Mouse (Mus musculus) heart, embryonic 10.5 days (tissue): ENCODE data around the gene Mcm2. TPM values are rescaled to one million over a fixed set of nuclear protein-coding genes. Genes with fewer than 3 reads are reported as not detected.

Experiments
- DNase-seq: peaks from one replicate; pipeline ENCODE4 v3.0.0-alpha.2; 2017; ENCODE audit warnings: low spot score
- H3K27ac ChIP-seq: fragments of 300-500 bp; sonication (generic); 2 replicates; pipeline ENCODE4 v1.5.1; 2016; ENCODE audit warnings: mild to moderate bottlenecking
- H3K27me3 ChIP-seq: fragments of 300-500 bp; sonication (generic); 2 replicates; pipeline ENCODE4 v1.6.1; 2016; ENCODE audit warnings: mild to moderate bottlenecking; ENCODE audit not compliant: poor library complexity, insufficient read depth, severe bottlenecking
- H3K36me3 ChIP-seq: fragments of 300-500 bp; sonication (generic); 2 replicates; pipeline ENCODE4 v1.6.1; 2016; ENCODE audit warnings: mild to moderate bottlenecking, moderate library complexity
- H3K4me1 ChIP-seq: fragments of 300-500 bp; sonication (generic); 2 replicates; pipeline ENCODE4 v1.6.1; 2016; ENCODE audit warnings: mild to moderate bottlenecking
- H3K4me3 ChIP-seq: fragments of 300-500 bp; sonication (generic); 2 replicates; pipeline ENCODE4 v1.5.1; 2016; ENCODE audit warnings: mild to moderate bottlenecking, moderate library complexity
- H3K9me3 ChIP-seq: fragments of 300-500 bp; sonication (generic); 2 replicates; pipeline ENCODE4 v1.6.1; 2016; ENCODE audit warnings: mild to moderate bottlenecking, moderate library complexity
- WGBS: fragments of 180-500 bp; shearing (Covaris S2); methylation state at CpG from one replicate; pipeline ENCODE4 v1.1.7; 2016; 5-methylcytosine and 5-hydroxymethylcytosine counted together
- polyA plus RNA-seq: library from polyadenylated mRNA; unstranded; fragments of >200 nt; fragmentation: Nextera tagmentation; extraction: Ambion mirVana; gene quantifications from 2 replicates; pipeline ENCODE4 v1.2.1, GENCODE M21; 2016

Gene Mcm2
- 184 TPM in 2 replicates for polyA plus RNA-seq

- DNase-seq: peak; percentile 99
- 0% methylated on average over 33 of the region's 33 CpGs for WGBS
- Histone ChIP-seq H3K9me3 (no peaks in the 10 kb centered on the region), H3K36me3 (peaks cover 37% of the 10 kb centered on the region), H3K4me3 (peak within 1 kb of the TSS; percentile 87), H3K4me1 (peaks cover 42% of the 10 kb centered on the region), H3K27ac (peak within 1 kb of the TSS; percentile 98), H3K27me3 (no peaks in the 10 kb centered on the region)
These were observed at the start of gene Mcm2 for GRCm38 (mm10) chr6:88898534-88899048. Mcm2 (minus strand) TSS chr6:88898780.

GRCm38 (mm10) chr6:88947771-88948170, 49.2 kb upstream of the Mcm2 start:
- Histone ChIP-seq H3K9me3 (no peaks in the 10 kb centered on the region), H3K27me3 (no peaks in the 10 kb centered on the region), H3K36me3 (no peaks in the 10 kb centered on the region), H3K4me1 (peaks cover 9% of the 10 kb centered on the region), H3K27ac (no peak overlapping the region), H3K4me3 (no peak overlapping the region)
- DNase-seq: no peak

GRCm38 (mm10) chr6:88946442-88946841, 47.9 kb upstream of the Mcm2 start:
- DNase-seq: no peak
- H3K4me1 ChIP-seq: peaks cover 22% of the 10 kb centered on the region
- H3K27me3 ChIP-seq: no peaks in the 10 kb centered on the region
- no peaks in the 10 kb centered on the region for H3K9me3 ChIP-seq
- 83% methylated on average over 6 of the region's 6 CpGs for WGBS
- no peak overlapping the region for H3K4me3 ChIP-seq
- H3K27ac ChIP-seq: no peak overlapping the region
- no peaks in the 10 kb centered on the region for H3K36me3 ChIP-seq

GRCm38 (mm10) chr6:88943666-88944065, 45.1 kb upstream of the Mcm2 start:
- Histone ChIP-seq H3K4me1 (peaks cover 50% of the 10 kb centered on the region), H3K9me3 (no peaks in the 10 kb centered on the region), H3K27ac (no peak overlapping the region), H3K36me3 (no peaks in the 10 kb centered on the region), H3K4me3 (no peak overlapping the region), H3K27me3 (no peaks in the 10 kb centered on the region)
- DNase-seq: no peak
- WGBS: 74% methylated on average over 6 of the region's 6 CpGs

GRCm38 (mm10) chr6:88942595-88942994, 44.0 kb upstream of the Mcm2 start:
- peak overlapping the region; percentile 85 for H3K27ac ChIP-seq

GRCm38 (mm10) chr6:88941628-88942027, 43.0 kb upstream of the Mcm2 start:
- H3K36me3 ChIP-seq: no peaks in the 10 kb centered on the region
- peak overlapping the region; percentile 85 for H3K27ac ChIP-seq
- peak; percentile 82 for DNase-seq
- no peaks in the 10 kb centered on the region for H3K27me3 ChIP-seq
- 39% methylated on average over 4 of the region's 4 CpGs for WGBS
- H3K9me3 ChIP-seq: no peaks in the 10 kb centered on the region
- H3K4me1 ChIP-seq: peaks cover 71% of the 10 kb centered on the region
- peak overlapping the region; percentile 15 for H3K4me3 ChIP-seq

More at GRCm38 (mm10) chr6:88942595-88942994, 44.0 kb upstream of the Mcm2 start:
- H3K4me1 ChIP-seq: peaks cover 61% of the 10 kb centered on the region
- no peaks in the 10 kb centered on the region for H3K9me3 ChIP-seq
- H3K27me3 ChIP-seq: no peaks in the 10 kb centered on the region
- no peak overlapping the region for H3K4me3 ChIP-seq
- 63% methylated on average over 8 of the region's 8 CpGs for WGBS
- H3K36me3 ChIP-seq: no peaks in the 10 kb centered on the region
- DNase-seq: no peak

- no peak for DNase-seq
- Histone ChIP-seq H3K4me1 (peaks cover 80% of the 10 kb centered on the region), H3K27me3 (no peaks in the 10 kb centered on the region), H3K27ac (peak overlapping the region; percentile 85), H3K4me3 (no peak overlapping the region), H3K36me3 (no peaks in the 10 kb centered on the region), H3K9me3 (no peaks in the 10 kb centered on the region)
- 75% methylated on average over 9 of the region's 9 CpGs for WGBS
These were observed 41.7 kb upstream of the Mcm2 start for GRCm38 (mm10) chr6:88940090-88940916.

- Histone ChIP-seq H3K27me3 (peaks cover 8% of the 10 kb centered on the region), H3K9me3 (no peaks in the 10 kb centered on the region), H3K27ac (peak overlapping the region; percentile 85), H3K4me3 (0 out of 2 replicates have a peak overlapping the region, but pooled peaks have one; percentile 12), H3K4me1 (peaks cover 88% of the 10 kb centered on the region), H3K36me3 (no peaks in the 10 kb centered on the region)
- WGBS: 49% methylated on average over 12 of the region's 12 CpGs
- peak; percentile 72 for DNase-seq
These were observed 40.9 kb upstream of the Mcm2 start for GRCm38 (mm10) chr6:88939281-88940089.

- Histone ChIP-seq H3K27ac (peak overlapping the region; percentile 85), H3K4me3 (no peak overlapping the region), H3K4me1 (peaks cover 89% of the 10 kb centered on the region), H3K27me3 (peaks cover 14% of the 10 kb centered on the region), H3K9me3 (no peaks in the 10 kb centered on the region), H3K36me3 (no peaks in the 10 kb centered on the region)
- DNase-seq: no peak
- WGBS: 47% methylated on average over 5 of the region's 5 CpGs
These were observed 40.1 kb upstream of the Mcm2 start for GRCm38 (mm10) chr6:88938664-88939055.

GRCm38 (mm10) chr6:88937971-88938663, 39.5 kb upstream of the Mcm2 start:
- no peak for DNase-seq
- H3K9me3 ChIP-seq: no peaks in the 10 kb centered on the region
- H3K36me3 ChIP-seq: no peaks in the 10 kb centered on the region
- 30% methylated on average over 4 of the region's 4 CpGs for WGBS
- H3K27ac ChIP-seq: peak overlapping the region; percentile 85
- H3K4me3 ChIP-seq: no peak overlapping the region
- H3K27me3 ChIP-seq: peaks cover 20% of the 10 kb centered on the region
- H3K4me1 ChIP-seq: peaks cover 92% of the 10 kb centered on the region

- WGBS: 30% methylated on average over 4 of the region's 4 CpGs
- H3K27me3 ChIP-seq: peaks cover 28% of the 10 kb centered on the region
- H3K36me3 ChIP-seq: no peaks in the 10 kb centered on the region
- no peak for DNase-seq
- no peak overlapping the region for H3K27ac ChIP-seq
- no peak overlapping the region for H3K4me3 ChIP-seq
- H3K9me3 ChIP-seq: no peaks in the 10 kb centered on the region
- peaks cover 87% of the 10 kb centered on the region for H3K4me1 ChIP-seq
These were observed 38.6 kb upstream of the Mcm2 start for GRCm38 (mm10) chr6:88937214-88937549.

GRCm38 (mm10) chr6:88936342-88937213, 38.0 kb upstream of the Mcm2 start:
- H3K36me3 ChIP-seq: no peaks in the 10 kb centered on the region
- peaks cover 81% of the 10 kb centered on the region for H3K4me1 ChIP-seq
- 59% methylated on average over 13 of the region's 13 CpGs for WGBS
- DNase-seq: no peak
- H3K27me3 ChIP-seq: peaks cover 28% of the 10 kb centered on the region
- H3K27ac ChIP-seq: no peak overlapping the region
- H3K9me3 ChIP-seq: no peaks in the 10 kb centered on the region
- H3K4me3 ChIP-seq: no peak overlapping the region
